Mouse (Mus musculus) lung, embryonic 14.5 days (tissue): ENCODE data around the gene Nsun6. TPM values are rescaled to one million over a fixed set of nuclear protein-coding genes. Genes with fewer than 3 reads are reported as not detected.

Experiments used
- ATAC-seq: fragments of 200-750 bp; cut with Nextera tagmentation; 2 replicates; pipeline ENCODE4 v1.8.0; 2017; ENCODE audit warnings: mild to moderate bottlenecking, moderate TSS enrichment, moderate library complexity; ENCODE audit not compliant: insufficient read depth
- DNase-seq: peaks from one replicate; pipeline ENCODE4 v3.0.0-alpha.2; 2015
- H3K27ac ChIP-seq: fragments of 300-500 bp; sonication (generic); 2 replicates; pipeline ENCODE4 v1.5.1; 2014; ENCODE audit warnings: low read depth, mild to moderate bottlenecking, moderate library complexity
- H3K27me3 ChIP-seq: fragments of 300-500 bp; sonication (generic); 2 replicates; pipeline ENCODE4 v1.6.1; 2014; ENCODE audit warnings: low read length, control low read depth; ENCODE audit not compliant: insufficient read depth
- H3K36me3 ChIP-seq: fragments of 300-500 bp; sonication (generic); 2 replicates; pipeline ENCODE4 v1.6.1; 2014; ENCODE audit warnings: control low read depth; ENCODE audit not compliant: insufficient read depth
- H3K4me1 ChIP-seq: fragments of 300-500 bp; sonication (generic); 2 replicates; pipeline ENCODE4 v1.6.1; 2014; ENCODE audit warnings: antibody characterized with exemption, control low read depth; ENCODE audit not compliant: insufficient read depth
- H3K4me2 ChIP-seq: fragments of 300-500 bp; sonication (generic); 2 replicates; pipeline ENCODE4 v1.6.1; 2014; ENCODE audit warnings: mild to moderate bottlenecking
- H3K4me3 ChIP-seq: fragments of 300-500 bp; sonication (generic); 2 replicates; pipeline ENCODE4 v1.5.1; 2014; ENCODE audit warnings: low read depth, low read length
- H3K9ac ChIP-seq: fragments of 300-500 bp; sonication (generic); 2 replicates; pipeline ENCODE4 v1.6.1; 2014
- H3K9me3 ChIP-seq: fragments of 300-500 bp; sonication (generic); 2 replicates; pipeline ENCODE4 v1.6.1; 2016; ENCODE audit warnings: low read depth, low read length, control low read depth
- CTCF ChIP-seq: IDR thresholded peaks from 2 replicates; pipeline ENCODE4 v1.5.1; 2016; ENCODE audit warnings: antibody characterized with exemption, low read depth
- WGBS: fragments of 180-500 bp; shearing (Covaris S2); extraction: QIAGEN DNeasy Blood & Tissue Kit; methylation state at CpG from one replicate; pipeline ENCODE4 v1.1.7; 2014; 5-methylcytosine and 5-hydroxymethylcytosine counted together
- polyA plus RNA-seq: library from polyadenylated mRNA; unstranded; fragments of >200 nt; fragmentation: Nextera tagmentation; extraction: Ambion mirVana; gene quantifications from 2 replicates; pipeline ENCODE4 v1.2.1, GENCODE M21; 2014

The Nsun6 gene
- polyA plus RNA-seq, 1 experiment from 2014 or later: 10.5 TPM

DNA sequence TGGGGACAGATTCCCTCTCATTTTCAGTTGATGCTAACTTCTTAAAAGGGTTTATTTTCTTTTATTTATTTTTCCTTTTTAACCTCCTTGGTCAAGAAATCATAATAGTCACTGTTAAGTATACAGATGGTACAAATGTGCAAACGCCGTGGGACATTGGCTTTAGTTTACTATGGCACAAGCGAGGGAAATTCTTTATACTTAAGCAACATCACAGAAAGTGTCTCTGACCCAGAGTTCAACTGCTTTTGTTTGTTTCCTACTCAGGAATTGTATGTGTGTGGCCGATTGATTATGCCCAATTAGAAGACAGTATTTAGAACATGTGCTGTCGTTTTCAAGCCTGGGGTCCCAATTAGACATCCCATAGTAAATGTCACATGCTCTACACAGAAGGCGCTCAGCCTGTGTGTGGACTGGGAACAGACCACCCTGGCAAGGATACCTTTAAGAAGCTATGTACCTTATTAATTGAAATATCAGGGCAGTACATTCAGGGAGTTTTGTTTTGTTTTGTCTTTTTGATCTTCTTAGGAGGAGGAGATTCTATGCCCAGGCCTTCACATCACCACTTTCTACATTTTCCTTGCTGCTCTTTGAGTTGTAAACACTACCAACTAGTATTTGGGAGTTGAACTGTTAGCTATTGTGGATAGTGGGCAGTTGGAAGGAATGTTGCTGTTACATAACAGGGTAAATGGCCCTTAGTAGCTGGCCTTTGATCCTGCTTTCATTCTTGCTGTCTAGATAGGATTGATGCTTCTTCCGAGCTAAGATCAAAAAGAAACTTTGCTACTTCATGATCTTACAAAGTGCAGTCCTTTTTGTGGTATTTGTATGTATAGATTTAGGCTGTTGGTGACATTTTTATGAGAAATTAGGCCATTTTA, 9.8 kb upstream of the Nsun6 start:
- DNase-seq (peak; percentile 32), ATAC-seq (no peak)
- no peaks in the 10 kb centered on the region for H3K9me3 ChIP-seq
- H3K9ac ChIP-seq: no peak overlapping the region
- H3K4me2 ChIP-seq: no peak overlapping the region
- TF ChIP-seq CTCF: no peak
- H3K27ac ChIP-seq: no peak overlapping the region; the same call in 1 of the 2 replicates
- H3K4me3 ChIP-seq: no peak overlapping the region
- no peaks in the 10 kb centered on the region for H3K27me3 ChIP-seq
- H3K36me3 ChIP-seq: peaks cover 13% of the 10 kb centered on the region; the same call in 1 of the 2 replicates
- 58% methylated on average over 7 of the region's 7 CpGs for WGBS
- peaks cover 3% of the 10 kb centered on the region; the same call in 1 of the 2 replicates for H3K4me1 ChIP-seq

GRCm38 (mm10) chr2:15063815-15064214, 8.9 kb upstream of the Nsun6 start:
- Histone ChIP-seq H3K4me1 (peaks cover 3% of the 10 kb centered on the region; the same call in 1 of the 2 replicates), H3K4me2 (no peak overlapping the region), H3K36me3 (peaks cover 7% of the 10 kb centered on the region; the same call in 1 of the 2 replicates), H3K27me3 (no peaks in the 10 kb centered on the region), H3K9me3 (no peaks in the 10 kb centered on the region), H3K9ac (no peak overlapping the region), H3K4me3 (no peak overlapping the region), H3K27ac (no peak overlapping the region)
- TF ChIP-seq CTCF: no peak
- no peak for ATAC-seq
- DNase-seq: no peak
- 23% methylated on average over 1 of the region's 1 CpGs for WGBS

GRCm38 (mm10) chr2:15060856-15061255, 6.0 kb upstream of the Nsun6 start:
- WGBS: 81% methylated on average over 3 of the region's 3 CpGs
- H3K27ac ChIP-seq: no peak overlapping the region
- no peak overlapping the region for H3K4me2 ChIP-seq
- TF ChIP-seq CTCF: no peak
- ATAC-seq: no peak
- H3K9me3 ChIP-seq: no peaks in the 10 kb centered on the region
- H3K4me1 ChIP-seq: peaks cover 11% of the 10 kb centered on the region; the same call in 1 of the 2 replicates
- no peak for DNase-seq
- H3K27me3 ChIP-seq: no peaks in the 10 kb centered on the region
- H3K4me3 ChIP-seq: no peak overlapping the region
- peaks cover 9% of the 10 kb centered on the region; the same call in 1 of the 2 replicates for H3K36me3 ChIP-seq
- no peak overlapping the region for H3K9ac ChIP-seq

DNA sequence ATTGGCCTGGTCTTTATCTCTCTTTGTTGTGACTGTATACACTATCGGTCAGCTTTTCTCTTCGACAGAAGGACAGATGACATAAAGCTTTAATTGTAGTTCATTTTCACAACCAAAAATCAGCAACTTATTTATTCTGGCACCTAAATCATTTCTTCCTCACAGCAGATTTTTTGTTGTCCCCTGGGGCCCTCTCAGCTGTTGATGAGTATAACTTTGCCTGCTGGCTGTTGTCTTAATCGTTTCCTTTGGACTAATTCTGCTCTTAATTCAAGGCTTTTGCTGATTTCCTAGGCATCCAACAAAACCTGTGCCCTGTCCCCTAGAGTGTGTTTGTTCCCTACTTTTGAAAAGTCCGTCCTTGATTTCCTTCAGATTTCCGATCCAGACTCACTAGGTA, 3.4 kb upstream of the Nsun6 start:
- DNase-seq: no peak
- no peak for ATAC-seq
- no peak overlapping the region for H3K27ac ChIP-seq
- no peak for TF ChIP-seq CTCF
- 0 out of 2 replicates have a peak, but pooled peaks cover 7% of the 10 kb centered on the region for H3K4me1 ChIP-seq
- 77% methylated on average over 5 of the region's 5 CpGs for WGBS
- H3K36me3 ChIP-seq: peaks cover 9% of the 10 kb centered on the region; the same call in 1 of the 2 replicates
- H3K4me2 ChIP-seq: no peak overlapping the region
- no peaks in the 10 kb centered on the region for H3K27me3 ChIP-seq
- no peak overlapping the region for H3K9ac ChIP-seq
- H3K4me3 ChIP-seq: no peak overlapping the region
- H3K9me3 ChIP-seq: no peaks in the 10 kb centered on the region

GRCm38 (mm10) chr2:15055741-15056151, 877 bp upstream of the Nsun6 start:
- no peak for TF ChIP-seq CTCF
- Histone ChIP-seq H3K9me3 (no peaks in the 10 kb centered on the region), H3K9ac (peak overlapping the region; percentile 98), H3K27me3 (no peaks in the 10 kb centered on the region), H3K4me2 (peak overlapping the region; percentile 70), H3K4me1 (0 out of 2 replicates have a peak, but pooled peaks cover 7% of the 10 kb centered on the region), H3K4me3 (peak overlapping the region; percentile 88), H3K36me3 (peaks cover 7% of the 10 kb centered on the region; the same call in 1 of the 2 replicates), H3K27ac (peak overlapping the region; percentile 96)
- no peak for ATAC-seq
- under 1% methylated on average over 15 of the region's 15 CpGs for WGBS
- peak; percentile 57 for DNase-seq

GRCm38 (mm10) chr2:15054496-15054895, 373 bp downstream of the Nsun6 start:
- peak; percentile 33; the same call in 1 of the 2 replicates for ATAC-seq
- Histone ChIP-seq H3K4me3 (peak overlapping the region; percentile 88), H3K9me3 (no peaks in the 10 kb centered on the region), H3K27me3 (no peaks in the 10 kb centered on the region), H3K4me1 (0 out of 2 replicates have a peak, but pooled peaks cover 10% of the 10 kb centered on the region), H3K4me2 (peak overlapping the region; percentile 73), H3K9ac (peak overlapping the region; percentile 72), H3K27ac (peak overlapping the region; percentile 85), H3K36me3 (0 out of 2 replicates have a peak, but pooled peaks cover 5% of the 10 kb centered on the region)
- WGBS: 11% methylated on average over 10 of the region's 10 CpGs
- no peak for TF ChIP-seq CTCF
- DNase-seq: no peak
